Mouse (Mus musculus) heart, embryonic 12.5 days (tissue): ENCODE results near the gene Crybg3. TPM values are rescaled to one million over a fixed set of nuclear protein-coding genes. Genes with fewer than 3 reads are reported as not detected.

Experiments used
- ATAC-seq: fragments of 200-750 bp; cut with Nextera tagmentation; 2 replicates; pipeline ENCODE4 v1.8.0; 2017; ENCODE audit warnings: moderate TSS enrichment, moderate library complexity; ENCODE audit not compliant: insufficient number of reproducible peaks, low FRiP score
- H3K27ac ChIP-seq: fragments of 300-500 bp; sonication (generic); 2 replicates; pipeline ENCODE4 v1.5.1; 2016; ENCODE audit warnings: mild to moderate bottlenecking, moderate library complexity; ENCODE audit not compliant: poor library complexity, severe bottlenecking
- H3K27me3 ChIP-seq: fragments of 300-500 bp; sonication (generic); replicated peaks from 2 replicates; pipeline ENCODE4 v1.6.1; 2016; ENCODE audit warnings: mild to moderate bottlenecking, moderate library complexity
- H3K36me3 ChIP-seq: fragments of 300-500 bp; sonication (generic); 2 replicates; pipeline ENCODE4 v1.6.1; 2016; ENCODE audit warnings: mild to moderate bottlenecking, moderate library complexity
- H3K4me1 ChIP-seq: fragments of 300-500 bp; sonication (generic); replicated peaks from 2 replicates; pipeline ENCODE4 v1.6.1; 2016; ENCODE audit warnings: mild to moderate bottlenecking
- H3K4me2 ChIP-seq: fragments of 300-500 bp; sonication (generic); 2 replicates; pipeline ENCODE4 v1.6.1; 2016; ENCODE audit warnings: mild to moderate bottlenecking, moderate library complexity
- H3K4me3 ChIP-seq: fragments of 300-500 bp; sonication (generic); 2 replicates; pipeline ENCODE4 v1.5.1; 2016; ENCODE audit warnings: mild to moderate bottlenecking
- H3K9ac ChIP-seq: fragments of 300-500 bp; sonication (generic); 2 replicates; pipeline ENCODE4 v1.6.1; 2016; ENCODE audit warnings: mild to moderate bottlenecking, moderate library complexity
- H3K9me3 ChIP-seq: fragments of 300-500 bp; sonication (generic); replicated peaks from 2 replicates; pipeline ENCODE4 v1.6.1; 2016; ENCODE audit warnings: mild to moderate bottlenecking, moderate library complexity
- WGBS: fragments of 180-500 bp; shearing (Covaris S2); methylation state at CpG from one replicate; pipeline ENCODE4 v1.1.7; 2016; 5-methylcytosine and 5-hydroxymethylcytosine counted together
- polyA plus RNA-seq: library from polyadenylated mRNA; unstranded; fragments of >200 nt; fragmentation: Nextera tagmentation; extraction: Ambion mirVana; gene quantifications from 2 replicates; pipeline ENCODE4 v1.2.1, GENCODE M21; 2016

Crybg3 gene
- polyA plus RNA-seq, 1 experiment from 2014 or later = 18.9 TPM

GRCm38 (mm10) chr16:59599411-59600265 lies 1.1 kb downstream of the Crybg3 start:
- Histone ChIP-seq H3K9ac (peak overlapping the region; percentile 95), H3K9me3 (no peaks in the 10 kb centered on the region), H3K36me3 (no peaks in the 10 kb centered on the region), H3K4me3 (peak overlapping the region; percentile 85), H3K27ac (peak overlapping the region; percentile 95), H3K27me3 (no peaks in the 10 kb centered on the region), H3K4me2 (peak overlapping the region; percentile 69), H3K4me1 (peaks cover 42% of the 10 kb centered on the region)
- 11% methylated on average over 17 of the region's 17 CpGs for WGBS
- ATAC-seq = no peak

GRCm38 (mm10) chr16:59598997-59599396 lies 1.8 kb downstream of the Crybg3 start:
- H3K27ac ChIP-seq = peak overlapping the region; percentile 88
- H3K4me3 ChIP-seq = peak overlapping the region; percentile 85
- peaks cover 46% of the 10 kb centered on the region for H3K4me1 ChIP-seq
- H3K9me3 ChIP-seq = no peaks in the 10 kb centered on the region
- H3K4me2 ChIP-seq = peak overlapping the region; percentile 69
- 21% methylated on average over 4 of the region's 4 CpGs for WGBS
- H3K36me3 ChIP-seq = no peaks in the 10 kb centered on the region
- no peaks in the 10 kb centered on the region for H3K27me3 ChIP-seq
- H3K9ac ChIP-seq = peak overlapping the region; percentile 95
- no peak for ATAC-seq

- Histone ChIP-seq H3K4me2 (peak overlapping the region; percentile 20), H3K9ac (no peak overlapping the region), H3K36me3 (no peaks in the 10 kb centered on the region), H3K9me3 (no peaks in the 10 kb centered on the region), H3K27ac (peak overlapping the region; percentile 51), H3K4me3 (no peak overlapping the region), H3K4me1 (peaks cover 52% of the 10 kb centered on the region), H3K27me3 (no peaks in the 10 kb centered on the region)
- ATAC-seq = no peak
- WGBS = 89% methylated on average over 6 of the region's 6 CpGs
Measured at GRCm38 (mm10) chr16:59597256-59597655, 3.5 kb downstream of the Crybg3 start.

GRCm38 (mm10) chr16:59594714-59595113 lies 6.1 kb downstream of the Crybg3 start:
- Histone ChIP-seq H3K4me3 (no peak overlapping the region), H3K27me3 (no peaks in the 10 kb centered on the region), H3K36me3 (no peaks in the 10 kb centered on the region), H3K27ac (peak overlapping the region; percentile 59; the same call in 1 of the 2 replicates), H3K4me1 (peaks cover 67% of the 10 kb centered on the region), H3K9me3 (no peaks in the 10 kb centered on the region), H3K4me2 (no peak overlapping the region), H3K9ac (no peak overlapping the region)
- ATAC-seq = no peak
- WGBS = 60% methylated on average over 3 of the region's 3 CpGs

GRCm38 (mm10) chr16:59590790-59591189 lies 10.0 kb downstream of the Crybg3 start:
- Histone ChIP-seq H3K4me1 (peaks cover 71% of the 10 kb centered on the region), H3K9ac (no peak overlapping the region), H3K27me3 (no peaks in the 10 kb centered on the region), H3K27ac (peak overlapping the region; percentile 57; the same call in 1 of the 2 replicates), H3K4me2 (peak overlapping the region; percentile 16), H3K36me3 (no peaks in the 10 kb centered on the region), H3K9me3 (no peaks in the 10 kb centered on the region), H3K4me3 (no peak overlapping the region)
- WGBS = 32% methylated on average over 6 of the region's 6 CpGs
- no peak for ATAC-seq

- Histone ChIP-seq H3K4me2 (peak overlapping the region; percentile 45), H3K4me1 (peaks cover 64% of the 10 kb centered on the region), H3K4me3 (no peak overlapping the region), H3K9me3 (no peaks in the 10 kb centered on the region), H3K27me3 (no peaks in the 10 kb centered on the region), H3K27ac (peak overlapping the region; percentile 92), H3K36me3 (no peaks in the 10 kb centered on the region), H3K9ac (peak overlapping the region; percentile 13; the same call in 1 of the 2 replicates)
- ATAC-seq = no peak
- WGBS = 69% methylated on average over 13 of the region's 13 CpGs
Measured at GRCm38 (mm10) chr16:59588351-59589025, 12.3 kb downstream of the Crybg3 start.

- peaks cover 63% of the 10 kb centered on the region for H3K4me1 ChIP-seq
- peak; percentile 85 for ATAC-seq
- H3K36me3 ChIP-seq = no peaks in the 10 kb centered on the region
- H3K9ac ChIP-seq = peak overlapping the region; percentile 13; the same call in 1 of the 2 replicates
- H3K27ac ChIP-seq = peak overlapping the region; percentile 92
- H3K9me3 ChIP-seq = no peaks in the 10 kb centered on the region
- no peaks in the 10 kb centered on the region for H3K27me3 ChIP-seq
- no peak overlapping the region for H3K4me3 ChIP-seq
- 22% methylated on average over 10 of the region's 10 CpGs for WGBS
- H3K4me2 ChIP-seq = peak overlapping the region; percentile 45
Measured at GRCm38 (mm10) chr16:59587816-59588215, 13.0 kb downstream of the Crybg3 start.

- Histone ChIP-seq H3K4me3 (no peak overlapping the region), H3K9ac (peak overlapping the region; percentile 53; the same call in 1 of the 2 replicates), H3K4me1 (peaks cover 56% of the 10 kb centered on the region), H3K27ac (peak overlapping the region; percentile 92), H3K4me2 (no peak overlapping the region), H3K9me3 (no peaks in the 10 kb centered on the region), H3K36me3 (peaks cover 5% of the 10 kb centered on the region; the same call in 1 of the 2 replicates), H3K27me3 (no peaks in the 10 kb centered on the region)
- ATAC-seq = no peak
- WGBS = 77% methylated on average over 8 of the region's 8 CpGs
Measured at GRCm38 (mm10) chr16:59586911-59587310, 13.9 kb downstream of the Crybg3 start.

GRCm38 (mm10) chr16:59586276-59586675 lies 14.5 kb downstream of the Crybg3 start:
- Histone ChIP-seq H3K27me3 (no peaks in the 10 kb centered on the region), H3K4me2 (no peak overlapping the region), H3K4me1 (peaks cover 55% of the 10 kb centered on the region), H3K36me3 (peaks cover 5% of the 10 kb centered on the region; the same call in 1 of the 2 replicates), H3K27ac (peak overlapping the region; percentile 92; the same call in 1 of the 2 replicates), H3K9ac (no peak overlapping the region), H3K4me3 (no peak overlapping the region), H3K9me3 (no peaks in the 10 kb centered on the region)
- WGBS = 27% methylated on average over 6 of the region's 6 CpGs
- ATAC-seq = no peak

- Histone ChIP-seq H3K27ac (no peak overlapping the region; the same call in 1 of the 2 replicates), H3K27me3 (no peaks in the 10 kb centered on the region), H3K9me3 (no peaks in the 10 kb centered on the region), H3K36me3 (peaks cover 5% of the 10 kb centered on the region; the same call in 1 of the 2 replicates), H3K4me3 (no peak overlapping the region), H3K4me1 (peaks cover 52% of the 10 kb centered on the region), H3K9ac (no peak overlapping the region), H3K4me2 (no peak overlapping the region)
- 61% methylated on average over 4 of the region's 4 CpGs for WGBS
- ATAC-seq = no peak
Measured at GRCm38 (mm10) chr16:59585706-59586244, 15.0 kb downstream of the Crybg3 start.

- no peak for ATAC-seq
- H3K27ac ChIP-seq = no peak overlapping the region
Measured at GRCm38 (mm10) chr16:59583515-59583914, 17.3 kb downstream of the Crybg3 start.

More at GRCm38 (mm10) chr16:59583515-59583914, 17.3 kb downstream of the Crybg3 start:
- Histone ChIP-seq H3K9ac (no peak overlapping the region), H3K9me3 (no peaks in the 10 kb centered on the region), H3K36me3 (peaks cover 7% of the 10 kb centered on the region; the same call in 1 of the 2 replicates), H3K27me3 (no peaks in the 10 kb centered on the region), H3K4me1 (peaks cover 35% of the 10 kb centered on the region), H3K4me2 (no peak overlapping the region), H3K4me3 (no peak overlapping the region)
- WGBS = 65% methylated on average over 5 of the region's 5 CpGs
